In genomic region chr15:83002665-83003548, GRCm38 (mm10) we compare ENCODE assay signal across 9 mouse cellular contexts. TPM values are rescaled to one million over a fixed set of nuclear protein-coding genes. Genes with fewer than 3 reads are reported as not detected.
A peak's percentile ranks its signal among the peaks of the same experiment; 100 is the strongest.
DNase-seq lines count a peak whose midpoint lies in the region; ATAC-seq and TF ChIP-seq lines count a peak whose summit lies in the region.
"Had no signal": no experiment of that assay in that cellular context is flagged by ENCODE, and none has a peak within 500 bp of the region (broad histone marks: within the 10 kb centered on the region; RNA-seq: fewer than 3 reads in every experiment).

No protein-coding gene starts in this region.

- intact Hi-C loops in gastrocnemius, adult 2 months (cut with DNase I), result no loop called here

- TF ChIP-seq POLR2A in cortical plate, adult 2 months (IDR thresholded peaks at IDR 0.05; ENCODE audit: extremely low read depth, insufficient read depth, low read length), result no peak

- no peak overlapping the region for H3K4me3 ChIP-seq in cortical plate, adult 2 months (ENCODE audit: insufficient read depth, low read length)
- no peak overlapping the region for H3K4me3 ChIP-seq in hindbrain, embryonic 16.5 days (ENCODE audit: low read length)
- no peak overlapping the region for H3K4me3 ChIP-seq in midbrain, embryonic 11.5 days (ENCODE audit: low read depth, low read length)
- no peak overlapping the region for H3K4me3 ChIP-seq in gastrocnemius, adult 2 months
- no peak overlapping the region for H3K4me3 ChIP-seq in intestine, postnatal 0 days (ENCODE audit: low read depth, low read length)

- no peak overlapping the region for H3K4me2 ChIP-seq in hindbrain, embryonic 16.5 days (ENCODE audit: low read length)
- no peak overlapping the region for H3K4me2 ChIP-seq in midbrain, embryonic 11.5 days
- no peak overlapping the region for H3K4me2 ChIP-seq in intestine, postnatal 0 days (replicated peaks; ENCODE audit: low read depth)

- H3K4me1 ChIP-seq in cortical plate, adult 2 months (ENCODE audit: control insufficient read depth, insufficient read depth, low read length), result peaks cover 7% of the 10 kb centered on the region
- peaks cover 22% of the 10 kb centered on the region for H3K4me1 ChIP-seq in hindbrain, embryonic 16.5 days (ENCODE audit: control insufficient read depth, insufficient read depth, low read depth, low read length)
- peaks cover 20% of the 10 kb centered on the region for H3K4me1 ChIP-seq in midbrain, embryonic 11.5 days (ENCODE audit: control insufficient read depth, insufficient read depth, low read length)
- H3K4me1 ChIP-seq in intestine, postnatal 0 days (replicated peaks; ENCODE audit: control insufficient read depth, insufficient read depth, low read length), result 0 out of 2 replicates have a peak, but pooled peaks cover 7% of the 10 kb centered on the region

- no peaks in the 10 kb centered on the region for H3K36me3 ChIP-seq in hindbrain, embryonic 16.5 days (ENCODE audit: control insufficient read depth, insufficient read depth, low read length)
- no peaks in the 10 kb centered on the region for H3K36me3 ChIP-seq in midbrain, embryonic 11.5 days (ENCODE audit: control insufficient read depth, insufficient read depth, low read length)
- no peaks in the 10 kb centered on the region for H3K36me3 ChIP-seq in intestine, postnatal 0 days (ENCODE audit: control insufficient read depth, insufficient read depth)

- TF ChIP-seq CTCF in cortical plate, adult 2 months (IDR thresholded peaks at IDR 0.05; ENCODE audit: extremely low read depth, insufficient read depth, low read length), result no peak
- TF ChIP-seq CTCF in gastrocnemius, adult 2 months (IDR thresholded peaks at IDR 0.05), result no peak
- TF ChIP-seq CTCF in intestine, postnatal 0 days (IDR thresholded peaks at IDR 0.05; ENCODE audit: low read depth), result no peak

- no peak overlapping the region for H3K9ac ChIP-seq in hindbrain, embryonic 16.5 days (ENCODE audit: low read depth, low read length)
- H3K9ac ChIP-seq in midbrain, embryonic 11.5 days (ENCODE audit: low read length), result no peak overlapping the region
- H3K9ac ChIP-seq in intestine, postnatal 0 days (ENCODE audit: low read depth, low read length), result no peak overlapping the region

- 0 out of 2 replicates have a peak overlapping the region, but pooled peaks have one; percentile 5 for H3K27ac ChIP-seq in cortical plate, adult 2 months (ENCODE audit: insufficient read depth, low read length)
- H3K27ac ChIP-seq in hindbrain, embryonic 16.5 days (ENCODE audit: low read depth, low read length), result peak overlapping the region; percentile 19; the same call in 1 of the 2 replicates
- no peak overlapping the region; the same call in 1 of the 2 replicates for H3K27ac ChIP-seq in midbrain, embryonic 11.5 days (ENCODE audit: low read depth, low read length)
- no peak overlapping the region for H3K27ac ChIP-seq in gastrocnemius, adult 2 months
- H3K27ac ChIP-seq in intestine, postnatal 0 days (ENCODE audit: low read depth, low read length), result no peak overlapping the region
- H3K27ac ChIP-seq: macrophage had no signal

- WGBS in hindbrain, embryonic 16.5 days, result 26% methylated on average over 12 of the region's 12 CpGs
- WGBS in midbrain, embryonic 11.5 days, result 30% methylated on average over 12 of the region's 12 CpGs
- 58% methylated on average over 12 of the region's 12 CpGs for WGBS in intestine, postnatal 0 days

- H3K9me3 ChIP-seq in hindbrain, embryonic 16.5 days (ENCODE audit: control insufficient read depth, low read length), result no peaks in the 10 kb centered on the region
- no peaks in the 10 kb centered on the region for H3K9me3 ChIP-seq in midbrain, embryonic 11.5 days (ENCODE audit: control insufficient read depth, low read length)
- no peaks in the 10 kb centered on the region for H3K9me3 ChIP-seq in intestine, postnatal 0 days (ENCODE audit: control insufficient read depth)

- ATAC-seq in hindbrain, embryonic 16.5 days, result peak; percentile 91
- ATAC-seq in midbrain, embryonic 11.5 days (ENCODE audit: low FRiP score), result peak; percentile 89
- ATAC-seq in intestine, postnatal 0 days, result no peak

- DNase-seq in MN1 (ENCODE audit: low spot score), result peak; percentile 64
- DNase-seq in midbrain, embryonic 11.5 days (ENCODE audit: low spot score, missing footprints), result peak; percentile 95
- DNase-seq in gastrocnemius, adult 2 months, result no peak
- no peak for DNase-seq in spleen, postnatal 14 days (ENCODE audit: low spot score in 2 of 2)
- DNase-seq in gastrocnemius, adult 18-20 months (ENCODE audit: low spot score), result no peak

- H3K27me3 ChIP-seq in hindbrain, embryonic 16.5 days (replicated peaks; ENCODE audit: control insufficient read depth, insufficient read depth, low read length), result no peaks in the 10 kb centered on the region
- H3K27me3 ChIP-seq in midbrain, embryonic 11.5 days (ENCODE audit: control insufficient read depth, insufficient read depth, low read length), result no peaks in the 10 kb centered on the region; the same call in 1 of the 2 replicates
- H3K27me3 ChIP-seq in intestine, postnatal 0 days (replicated peaks; ENCODE audit: control insufficient read depth, insufficient read depth, low read length), result no peaks in the 10 kb centered on the region

RNA-seq across cellular contexts. Expression of gene Tcf20, which starts 15.2 kb away (rescaled TPM):
- 37.1 and 38.4 TPM in 2 replicates for polyA plus RNA-seq in cortical plate, adult 2 months (2012; rRNA removed)
- 9.3 TPM in 2 replicates for polyA plus RNA-seq in hindbrain, embryonic 16.5 days (2015; fragmentation: Nextera tagmentation; extraction: Ambion mirVana)
- 12.3 and 13.5 TPM in 2 replicates for polyA plus RNA-seq in midbrain, embryonic 11.5 days (2014; fragmentation: Nextera tagmentation; extraction: Ambion mirVana)
- total RNA-seq in gastrocnemius, adult 2 months (2021), result 10 to 100 TPM; 28.9 to 33.6 TPM
- 3.9 and 4.1 TPM in 2 replicates for polyA plus RNA-seq in intestine, postnatal 0 days (2015; fragmentation: Nextera tagmentation; extraction: Ambion mirVana)
- 10 to 100 TPM; 33.2 to 36.0 TPM for total RNA-seq in gastrocnemius, adult 18-20 months (2021)

RNA-seq across cellular contexts. Expression of gene Nfam1, which starts 30.2 kb away (rescaled TPM):
- 2.1 and 2.6 TPM in 2 replicates for polyA plus RNA-seq in cortical plate, adult 2 months (2012; rRNA removed)
- polyA plus RNA-seq in hindbrain, embryonic 16.5 days (2015; fragmentation: Nextera tagmentation; extraction: Ambion mirVana), result 2.2 and 2.5 TPM in 2 replicates
- polyA plus RNA-seq in midbrain, embryonic 11.5 days (2014; fragmentation: Nextera tagmentation; extraction: Ambion mirVana), result 3.9 and 4.0 TPM in 2 replicates
- total RNA-seq in gastrocnemius, adult 2 months (2021), result under 1 TPM; 0.41 to 0.98 TPM
- polyA plus RNA-seq in intestine, postnatal 0 days (2015; fragmentation: Nextera tagmentation; extraction: Ambion mirVana), result 1.1 and 1.2 TPM in 2 replicates
- total RNA-seq in gastrocnemius, adult 18-20 months (2021), result under 1 TPM; 0.66 to 0.78 TPM

Comparison
In these comparisons a context has a peak if more than half of its experiments do, and no peak if none do; other contexts are left out.
1. DNase-seq: peak in MN1 (single experiment) and midbrain, embryonic 11.5 days (single experiment); none in gastrocnemius, adult 2 months (single experiment), spleen, postnatal 14 days (0 of 2) and gastrocnemius, adult 18-20 months (single experiment).
2. H3K27ac ChIP-seq: peak in cortical plate, adult 2 months (single experiment) and hindbrain, embryonic 16.5 days (single experiment); none in midbrain, embryonic 11.5 days (single experiment), gastrocnemius, adult 2 months (single experiment) and intestine, postnatal 0 days (single experiment).